Mouse (Mus musculus): Measurements from ENCODE around the gene Gm42715. TPM values are rescaled to one million over a fixed set of nuclear protein-coding genes. Genes with fewer than 3 reads are reported as not detected.
"Not testable (repeated sequence)": the region's sequence is repeated elsewhere in the genome, so short reads cannot be mapped to it uniquely, and the experiment has no call there.

The Gm42715 gene
- 10 to 100 TPM; 19.2 to 20.0 TPM for polyA plus RNA-seq (2017; shearing (Covaris generic))

DNA sequence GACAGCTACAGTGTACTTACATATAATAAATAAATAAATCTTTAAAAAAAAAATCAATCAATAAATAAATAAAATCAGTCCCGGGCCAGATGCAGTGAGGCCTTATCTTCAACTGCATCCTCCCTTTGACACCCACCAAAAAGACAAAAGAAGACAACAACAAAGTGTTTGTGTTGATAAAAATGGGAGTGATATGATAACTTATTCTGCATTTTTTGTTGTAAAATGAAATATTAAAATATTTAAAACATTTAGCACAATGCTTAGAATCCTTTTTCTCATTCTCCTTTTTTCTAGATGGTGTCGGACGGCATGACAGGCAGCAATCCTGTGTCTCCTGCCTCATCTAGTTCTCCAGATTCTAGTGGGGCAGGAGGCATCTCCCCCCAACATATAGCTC lies at the start of gene Gm42715:
TSS of gene Gm42715 (plus strand) at position 301 of the 400 bp plus-strand sequence.
- ATAC-seq, result no peak

DNA sequence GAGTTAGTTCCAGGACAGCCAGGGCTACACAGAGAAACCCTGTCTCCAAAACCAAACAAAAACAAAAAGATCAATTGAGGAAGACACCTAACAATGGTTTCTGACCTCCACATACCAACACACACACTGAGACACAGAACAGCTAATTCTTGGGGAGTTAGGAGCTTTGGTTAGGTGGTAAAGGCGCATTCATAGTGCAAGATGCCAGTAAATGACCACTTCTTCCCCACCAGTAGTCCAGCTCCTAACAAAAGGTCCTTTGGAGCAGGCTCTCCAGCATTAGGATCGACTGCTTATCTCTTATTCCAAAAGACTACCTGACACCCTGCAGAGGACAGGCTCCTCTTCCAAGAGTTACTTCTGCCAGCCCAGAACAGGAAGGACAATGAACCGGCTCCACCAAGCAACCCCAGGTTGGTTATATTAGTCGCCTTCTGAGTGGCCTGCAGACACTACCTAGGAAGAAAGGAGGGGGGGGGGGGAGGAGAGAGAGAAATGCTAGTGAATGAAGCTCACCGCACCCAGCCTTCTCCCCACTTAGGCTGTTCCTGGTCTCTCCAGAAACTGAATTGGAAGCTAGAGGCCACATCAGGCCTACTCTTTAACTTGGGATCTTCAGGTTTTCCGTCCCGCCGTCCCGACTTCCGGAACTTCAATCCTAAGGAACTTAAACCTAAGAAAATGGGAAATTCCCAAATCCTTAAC lies 49.2 kb upstream of the Gm42715 start:
- no peak for ATAC-seq

GRCm38 (mm10) chr7:127470743-127471645 lies 48.4 kb upstream of the Gm42715 start:
- ATAC-seq, result peak; percentile 92

DNA sequence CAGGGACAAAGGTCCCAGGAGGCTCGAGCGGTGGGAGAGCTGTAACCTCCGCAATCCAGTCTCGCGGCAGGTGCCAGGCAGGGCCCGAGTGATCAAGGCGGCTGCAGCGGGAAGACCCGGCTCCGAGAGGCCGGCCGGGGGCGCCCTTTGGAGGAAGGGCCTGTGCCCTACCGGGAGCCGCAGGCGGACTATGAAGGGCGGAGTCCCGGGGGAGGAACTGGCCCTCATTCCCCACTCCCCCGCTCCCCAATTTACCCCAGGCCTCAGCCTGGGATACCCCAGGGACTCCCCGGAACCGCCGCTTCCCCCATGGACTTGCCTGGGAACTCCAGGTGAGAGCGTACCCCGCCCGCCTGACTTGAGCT lies 47.8 kb upstream of the Gm42715 start:
- ATAC-seq, result no peak

DNA sequence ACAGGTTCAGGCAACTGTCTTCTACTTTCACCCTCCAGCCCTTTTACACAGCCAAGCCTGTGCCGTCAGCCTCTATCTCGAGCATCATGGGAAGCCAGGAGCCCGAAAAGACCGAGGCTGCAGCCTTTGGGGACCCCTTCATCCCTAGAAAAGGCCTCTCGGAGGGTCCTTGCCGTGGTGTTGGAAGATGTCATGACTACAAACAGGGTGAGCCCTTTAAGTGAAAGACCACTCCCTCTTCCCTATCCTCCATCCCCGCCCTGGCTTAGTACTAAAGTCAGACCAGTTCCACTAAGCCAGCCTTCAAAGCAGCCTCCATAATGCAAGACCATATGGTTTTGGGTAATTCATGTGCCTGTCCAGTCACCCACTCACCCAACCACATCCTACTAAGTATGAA lies 47.3 kb upstream of the Gm42715 start:
- ATAC-seq, result no peak

- no peak for ATAC-seq
Observed at GRCm38 (mm10) chr7:127473705-127474104, 45.7 kb upstream of the Gm42715 start.

DNA sequence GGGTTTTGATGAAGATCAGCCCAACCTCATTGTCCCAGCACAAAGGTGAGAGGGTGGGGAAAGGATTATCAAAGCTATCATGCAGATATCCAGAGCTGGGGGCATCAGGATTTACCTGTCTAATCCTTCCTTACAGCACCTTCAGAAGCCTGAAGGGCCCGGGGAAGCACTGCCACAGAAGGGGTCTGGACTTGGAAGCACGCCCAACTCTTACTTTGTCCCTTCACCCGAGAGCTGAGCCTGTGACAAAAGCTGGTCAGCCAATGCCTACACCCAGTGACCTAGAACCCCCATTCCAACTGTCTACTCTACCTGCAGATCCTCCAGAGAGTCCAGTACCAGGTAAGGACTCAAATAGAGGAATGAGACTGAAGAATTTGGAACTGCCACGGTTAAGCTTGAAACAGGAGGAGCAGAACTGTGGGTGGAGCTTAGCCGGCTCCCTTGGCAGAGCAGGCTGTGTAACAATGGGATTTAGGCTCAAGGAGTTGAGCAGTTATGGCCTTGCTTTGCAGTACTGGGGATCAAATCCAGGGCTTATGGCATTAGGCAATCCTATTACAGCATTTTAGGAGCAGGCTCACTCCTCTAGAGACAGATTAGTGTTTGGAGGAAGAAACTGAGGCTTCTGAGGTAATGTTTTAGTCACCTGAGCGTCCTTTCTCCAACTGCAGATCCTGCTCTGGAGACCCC lies 44.9 kb upstream of the Gm42715 start:
- ATAC-seq, result no peak

DNA sequence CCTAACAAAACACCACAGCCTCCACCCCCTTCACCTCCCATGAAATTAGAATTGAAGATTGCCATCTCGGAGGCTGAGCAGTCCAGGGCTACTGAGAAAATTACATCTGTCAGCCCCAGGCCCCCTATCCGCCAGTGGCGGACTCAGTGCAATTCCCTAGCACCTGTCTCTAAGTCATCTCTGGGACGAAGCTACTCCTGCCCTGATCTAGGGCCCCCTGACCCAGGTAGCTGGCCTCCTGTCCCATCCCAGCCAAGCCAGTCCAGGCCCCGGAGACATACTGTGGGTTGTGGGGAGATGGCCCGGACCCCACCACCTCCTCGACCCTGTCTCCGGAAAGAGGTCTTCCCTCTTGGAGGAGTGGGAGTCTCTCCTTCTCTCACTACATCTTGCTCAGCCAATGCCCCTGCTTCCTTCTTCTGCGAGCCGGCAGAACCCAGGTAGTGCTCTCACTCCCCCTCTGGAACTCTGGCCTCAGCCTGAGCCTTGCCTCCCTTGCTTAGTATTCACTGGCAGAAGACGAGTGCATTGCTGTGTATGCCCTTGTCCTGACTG lies 44.1 kb upstream of the Gm42715 start:
- no peak for ATAC-seq

GRCm38 (mm10) chr7:127476336-127476735 lies 43.0 kb upstream of the Gm42715 start:
- no peak for ATAC-seq

DNA sequence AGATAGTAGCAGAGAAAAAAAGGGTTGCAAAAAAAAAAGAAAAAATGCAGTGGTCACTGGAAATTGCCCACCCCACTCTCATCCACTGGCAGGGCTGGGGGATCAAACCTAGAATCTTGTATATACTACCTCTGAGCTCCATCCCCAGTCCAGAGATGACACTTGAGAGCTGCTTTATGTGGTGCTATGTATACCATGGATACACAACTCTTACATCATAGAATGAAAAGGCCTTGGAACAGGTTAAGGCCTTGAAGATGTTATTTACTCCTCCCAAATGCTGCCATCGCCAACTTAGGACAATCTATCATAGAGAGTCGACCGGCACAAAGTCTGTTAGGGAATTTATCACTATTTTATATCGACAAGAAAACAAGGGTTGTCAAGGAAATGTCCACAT lies 42.5 kb upstream of the Gm42715 start:
- ATAC-seq, result no peak

DNA sequence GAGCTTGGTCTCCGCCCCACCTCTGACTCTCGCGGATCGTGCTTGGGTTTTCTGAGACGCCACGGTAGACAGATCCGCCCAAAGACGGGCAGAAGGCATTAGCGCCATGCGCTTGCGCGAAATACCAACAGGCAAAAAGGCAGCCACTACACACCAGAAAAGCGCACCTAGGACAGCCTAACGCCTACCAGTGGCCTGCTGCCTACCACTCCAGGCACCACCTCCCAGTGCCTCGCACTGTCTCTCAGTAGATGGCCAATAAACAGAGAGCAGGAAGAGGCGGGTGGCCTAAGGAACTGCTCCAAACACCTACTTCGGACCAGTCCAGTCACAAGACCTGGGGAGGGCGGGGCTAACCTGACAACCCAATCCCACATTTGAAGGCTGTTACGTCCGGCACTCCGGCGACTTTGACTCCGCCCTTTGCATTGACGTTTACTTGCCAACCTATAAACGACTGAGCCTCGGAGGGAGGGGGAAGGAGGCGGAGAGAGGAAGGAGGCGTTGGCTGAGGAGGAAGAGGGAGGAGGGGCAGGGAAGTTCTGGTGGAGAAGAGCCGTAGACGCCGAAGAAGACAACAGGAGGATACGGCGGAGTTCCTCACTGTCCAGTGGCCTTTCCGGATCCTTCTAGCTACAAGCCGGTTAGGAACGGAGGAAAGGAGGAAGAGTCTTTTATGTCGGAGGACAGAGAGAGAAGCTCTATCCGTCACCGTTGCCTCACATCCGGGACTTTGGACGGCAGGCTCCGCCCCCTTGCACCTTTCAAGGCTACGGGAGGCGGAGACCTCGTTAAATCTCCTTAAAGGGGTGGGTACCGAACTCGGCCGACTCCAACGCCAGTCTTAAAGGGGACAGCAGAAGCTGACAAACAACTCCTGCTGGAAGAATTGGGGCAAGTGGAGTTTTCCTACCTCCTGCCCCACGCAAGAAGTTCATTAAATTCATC lies 41.4 kb upstream of the Gm42715 start:
- peak; percentile 81 for ATAC-seq

DNA sequence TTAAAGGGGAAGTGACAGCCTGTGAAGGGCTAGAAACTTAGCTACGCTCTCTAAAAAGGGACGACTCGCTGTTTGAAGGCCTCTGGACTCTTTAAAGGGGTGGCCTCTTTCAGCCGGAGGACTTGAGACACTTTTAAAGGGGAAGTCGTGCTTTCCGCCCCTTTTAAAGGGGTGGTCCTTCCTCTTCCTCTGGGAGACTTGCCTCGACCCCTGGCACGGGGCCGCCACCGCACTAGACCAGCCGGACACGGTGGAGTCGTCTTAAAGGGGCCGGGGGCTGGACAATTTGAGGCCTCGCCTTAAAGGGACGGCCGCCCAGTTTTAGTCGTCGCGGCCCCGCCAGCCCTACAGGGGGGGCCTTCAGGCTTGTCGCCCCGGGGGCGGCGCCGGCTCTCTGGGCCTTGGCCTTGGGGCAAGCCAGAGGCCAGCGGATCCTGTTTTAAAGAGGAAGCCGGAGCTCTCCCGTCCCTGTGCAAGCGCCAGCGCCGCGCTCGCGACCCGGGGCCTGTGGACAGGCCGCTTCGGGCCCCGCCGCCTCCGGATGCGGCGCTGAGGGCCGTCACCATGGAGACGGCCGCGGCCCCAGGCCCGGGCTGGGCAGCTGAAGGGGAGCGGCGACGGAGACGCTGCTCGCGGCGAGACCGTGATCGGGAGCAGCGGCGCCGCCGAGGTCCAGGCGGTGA lies 40.6 kb upstream of the Gm42715 start, which contains the start of gene Fbrs:
TSS of gene Fbrs (plus strand) at position 565 of the 683 bp plus-strand sequence.
- peak; percentile 27 for ATAC-seq

DNA sequence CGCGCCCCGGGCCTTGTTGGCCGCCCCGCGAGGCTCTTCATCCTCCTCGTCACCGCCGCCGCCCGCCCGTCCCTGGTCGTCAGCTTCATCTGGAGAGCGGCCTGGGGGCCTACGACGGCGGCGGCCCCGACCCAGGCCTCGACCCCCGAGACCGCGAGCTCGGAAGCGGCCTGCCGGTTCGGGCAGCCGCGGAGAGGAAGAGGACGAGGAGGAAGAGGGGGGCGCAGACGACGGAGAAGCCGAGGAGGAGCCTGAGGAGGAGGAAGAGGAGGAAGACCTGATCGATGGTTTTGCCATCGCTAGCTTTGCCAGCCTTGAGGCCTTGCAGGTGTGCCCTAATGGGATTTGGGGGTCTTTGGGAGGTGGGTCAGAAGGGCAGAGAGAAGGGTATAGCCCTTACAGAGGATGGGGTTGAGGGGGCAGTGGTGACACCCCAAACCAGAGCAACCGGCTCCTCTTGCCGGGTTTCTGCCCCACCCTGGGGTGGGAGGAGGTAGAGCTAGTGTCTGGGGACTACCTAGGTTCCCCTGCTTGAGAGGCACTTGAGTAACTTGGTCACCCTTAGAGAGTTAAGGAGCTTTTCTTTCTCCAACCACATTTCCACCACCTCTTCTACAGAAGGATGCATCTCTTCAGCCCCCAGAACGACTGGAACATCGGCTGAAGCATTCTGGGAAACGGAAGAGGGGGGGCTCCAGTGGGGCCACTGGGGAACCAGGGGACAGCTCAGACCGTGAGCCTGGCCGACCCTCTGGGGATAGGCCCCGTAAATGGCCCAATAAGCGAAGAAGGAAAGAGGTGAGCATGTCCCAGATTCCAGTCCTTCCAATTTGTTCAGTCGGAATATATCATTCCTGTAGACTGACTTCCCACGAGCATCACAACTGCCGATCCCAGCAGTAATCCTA lies 39.8 kb upstream of the Gm42715 start:
- no peak for ATAC-seq

DNA sequence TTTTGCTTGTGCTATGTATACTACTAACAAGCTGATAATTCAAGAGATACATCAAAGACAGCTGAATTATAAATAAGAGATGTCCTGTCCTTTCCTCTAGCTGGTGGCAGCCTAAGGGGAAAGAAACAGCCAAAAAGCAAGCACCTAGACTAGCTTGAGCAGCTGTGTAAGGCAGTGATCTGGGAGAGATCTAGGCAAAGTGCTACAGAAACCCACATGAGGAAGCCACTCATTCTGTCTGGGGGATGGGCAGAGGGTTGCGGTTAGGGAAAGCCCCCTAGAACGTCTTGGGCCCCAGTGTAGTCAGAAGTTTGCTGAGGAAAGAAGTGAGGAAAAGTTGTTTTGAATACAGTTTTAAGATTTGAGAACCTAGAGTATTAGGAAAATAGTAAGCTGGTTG lies 39.1 kb upstream of the Gm42715 start:
- no peak for ATAC-seq

DNA sequence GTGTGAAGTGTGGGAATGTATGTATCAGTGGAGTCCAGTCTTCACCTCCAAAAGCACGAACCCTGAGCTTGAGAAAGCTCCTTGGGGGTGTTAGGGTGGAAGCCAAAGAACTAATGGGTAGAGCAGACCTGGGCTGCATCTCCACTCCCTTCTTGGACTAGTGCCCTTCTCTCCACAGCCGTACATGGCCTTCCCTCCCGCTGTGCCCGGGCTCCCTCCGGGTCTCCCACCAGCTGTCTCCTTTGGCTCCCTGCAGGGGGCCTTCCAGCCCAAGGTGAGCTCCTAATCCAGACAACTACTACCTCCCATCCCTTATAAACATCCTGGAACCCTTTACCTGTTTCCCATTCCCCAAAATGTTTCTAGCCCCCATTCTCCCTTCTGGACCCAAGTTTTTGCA lies 34.0 kb upstream of the Gm42715 start:
- ATAC-seq, result no peak

DNA sequence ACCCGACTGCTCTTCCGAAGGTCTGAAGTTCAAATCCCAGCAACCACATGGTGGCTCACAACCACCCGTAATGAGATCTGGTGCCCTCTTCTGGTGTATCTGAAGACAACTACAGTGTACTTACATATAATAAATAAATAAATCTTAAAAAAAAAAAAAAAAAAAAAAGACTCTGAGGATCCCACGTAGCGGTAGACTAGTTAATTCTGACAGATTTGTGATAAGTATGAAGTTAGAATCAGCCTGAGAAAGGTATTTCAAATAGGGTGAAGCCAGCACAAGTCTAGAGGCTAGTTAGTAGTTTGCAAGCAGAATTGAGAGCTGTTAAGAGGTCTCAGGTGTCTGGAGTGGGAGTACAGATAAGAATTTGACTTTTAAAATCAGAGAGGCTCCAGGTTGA lies 31.0 kb upstream of the Gm42715 start:
- ATAC-seq, result not testable (repeated sequence)

DNA sequence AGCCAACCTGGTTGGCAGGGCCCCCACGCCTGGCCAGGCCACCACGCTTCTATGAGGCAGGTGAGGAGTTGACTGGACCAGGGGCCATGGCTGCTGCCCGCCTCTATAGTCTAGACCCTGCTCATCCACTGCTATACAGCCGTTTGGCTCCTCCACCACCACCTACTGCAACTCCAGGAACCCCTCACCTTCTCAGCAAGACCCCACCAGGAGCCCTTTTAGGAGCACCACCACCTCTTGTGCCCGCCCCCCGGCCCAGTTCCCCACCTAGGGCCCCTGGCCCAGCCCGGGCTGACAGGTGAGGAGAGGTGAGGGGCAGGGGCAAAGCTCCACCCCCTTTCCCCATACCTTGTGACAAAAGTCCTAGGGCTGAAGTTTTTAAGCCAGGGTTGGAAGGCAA lies 29.4 kb upstream of the Gm42715 start:
- no peak for ATAC-seq

GRCm38 (mm10) chr7:127491846-127492245 lies 27.5 kb upstream of the Gm42715 start:
- no peak for ATAC-seq

- no peak for ATAC-seq
Observed at GRCm38 (mm10) chr7:127494648-127495047, 24.7 kb upstream of the Gm42715 start.

GRCm38 (mm10) chr7:127497382-127497781 lies 22.0 kb upstream of the Gm42715 start:
- ATAC-seq, result no peak

Measured in activated CD4-positive, CD25-positive, alpha-beta regulatory T cell, adult 4 months (primary cell).